Mouse (Mus musculus) myocyte (in vitro differentiated cells): ENCODE data around the gene Elovl2.

ENCODE experiments used
- CEBPB ChIP-seq: IDR thresholded peaks from 2 replicates; pipeline ENCODE4 v1.6.1; 2011; ENCODE audit warnings: mild to moderate bottlenecking, moderate library complexity; ENCODE audit not compliant: poor library complexity, insufficient read depth, severe bottlenecking
- E2F4 ChIP-seq: IDR thresholded peaks from one replicate; pipeline ENCODE4 v1.6.1; 2011; ENCODE audit warnings: mild to moderate bottlenecking, control low read depth, moderate library complexity; ENCODE audit not compliant: insufficient read depth
- MAX ChIP-seq: IDR thresholded peaks from one replicate; pipeline ENCODE4 v1.6.1; 2011; ENCODE audit warnings: low read depth, mild to moderate bottlenecking, control low read depth
- MYOD1 ChIP-seq, 3 experiments: IDR thresholded peaks; one replicate each; pipeline ENCODE4 v1.6.1; 2011; ENCODE audit warnings: control low read depth in 2 of 3, low read depth in 2 of 3, mild to moderate bottlenecking in 2 of 3, moderate library complexity in 1 of 3; ENCODE audit not compliant: insufficient read length in 2 of 3, control insufficient read depth in 1 of 3
- MYOG ChIP-seq, 3 experiments: IDR thresholded peaks; one replicate each; pipeline ENCODE4 v1.6.1; 2011; ENCODE audit warnings: control low read depth in 2 of 3, low read depth in 2 of 3, mild to moderate bottlenecking in 2 of 3; ENCODE audit not compliant: insufficient read length in 2 of 3, control insufficient read depth in 1 of 3, insufficient read depth in 1 of 3
- POLR2A ChIP-seq: IDR thresholded peaks from one replicate; pipeline ENCODE4 v1.6.1; 2011; ENCODE audit warnings: low read depth, mild to moderate bottlenecking, control low read depth, moderate library complexity; ENCODE audit not compliant: insufficient read length
- POLR2AphosphoS2 ChIP-seq: IDR thresholded peaks from one replicate; pipeline ENCODE4 v1.6.1; 2011; ENCODE audit warnings: low read depth, control low read depth; ENCODE audit not compliant: insufficient read length
- REST ChIP-seq: IDR thresholded peaks from one replicate; pipeline ENCODE4 v1.6.1; 2011; ENCODE audit warnings: mild to moderate bottlenecking, control low read depth, moderate library complexity; ENCODE audit not compliant: insufficient read depth, insufficient read length
- SRF ChIP-seq: IDR thresholded peaks from one replicate; pipeline ENCODE4 v1.6.1; 2011; ENCODE audit warnings: low read depth; ENCODE audit not compliant: control insufficient read depth, insufficient read length
- TCF12 ChIP-seq: IDR thresholded peaks from one replicate; pipeline ENCODE4 v1.6.1; 2011; ENCODE audit warnings: mild to moderate bottlenecking, control low read depth; ENCODE audit not compliant: poor library complexity, insufficient read depth, severe bottlenecking
- TCF3 ChIP-seq: IDR thresholded peaks from one replicate; pipeline ENCODE4 v1.6.1; 2011; ENCODE audit warnings: low read depth, control low read depth; ENCODE audit not compliant: insufficient read length
- USF1 ChIP-seq: IDR thresholded peaks from one replicate; pipeline ENCODE4 v1.6.1; 2011; ENCODE audit warnings: low read depth, mild to moderate bottlenecking, control low read depth, moderate library complexity

GRCm38 (mm10) chr13:41252141-41252540, 31.9 kb upstream of the Elovl2 start:
- TF ChIP-seq MYOD1 (IDR thresholded peaks at IDR 0.05; ENCODE audit: control insufficient read depth in 1 of 3, insufficient read length in 2 of 3, low read depth in 2 of 3), result no peak
- TF ChIP-seq TCF12, result no peak
- no peak for TF ChIP-seq USF1
- no peak for TF ChIP-seq POLR2A
- TF ChIP-seq CEBPB, result no peak
- no peak for TF ChIP-seq E2F4
- no peak for TF ChIP-seq MYOG (IDR thresholded peaks at IDR 0.05; ENCODE audit: control insufficient read depth in 1 of 3, insufficient read depth in 1 of 3, insufficient read length in 2 of 3, low read depth in 2 of 3)
- TF ChIP-seq MAX, result no peak
- no peak for TF ChIP-seq TCF3
- TF ChIP-seq POLR2AphosphoS2, result no peak
- TF ChIP-seq REST, result no peak
- no peak for TF ChIP-seq SRF
